Mouse (Mus musculus) heart, adult 9 months (tissue): Measurements from ENCODE around the gene Npdc1.
"Not testable (repeated sequence)": the region's sequence is repeated elsewhere in the genome, so short reads cannot be mapped to it uniquely, and the experiment has no call there.

Experiments
- DNase-seq, 2 experiments: peaks; one replicate each; pipeline ENCODE4 v3.0.0; 2022; ENCODE audit warnings: low spot score in 2 of 2

The Npdc1 gene

DNA sequence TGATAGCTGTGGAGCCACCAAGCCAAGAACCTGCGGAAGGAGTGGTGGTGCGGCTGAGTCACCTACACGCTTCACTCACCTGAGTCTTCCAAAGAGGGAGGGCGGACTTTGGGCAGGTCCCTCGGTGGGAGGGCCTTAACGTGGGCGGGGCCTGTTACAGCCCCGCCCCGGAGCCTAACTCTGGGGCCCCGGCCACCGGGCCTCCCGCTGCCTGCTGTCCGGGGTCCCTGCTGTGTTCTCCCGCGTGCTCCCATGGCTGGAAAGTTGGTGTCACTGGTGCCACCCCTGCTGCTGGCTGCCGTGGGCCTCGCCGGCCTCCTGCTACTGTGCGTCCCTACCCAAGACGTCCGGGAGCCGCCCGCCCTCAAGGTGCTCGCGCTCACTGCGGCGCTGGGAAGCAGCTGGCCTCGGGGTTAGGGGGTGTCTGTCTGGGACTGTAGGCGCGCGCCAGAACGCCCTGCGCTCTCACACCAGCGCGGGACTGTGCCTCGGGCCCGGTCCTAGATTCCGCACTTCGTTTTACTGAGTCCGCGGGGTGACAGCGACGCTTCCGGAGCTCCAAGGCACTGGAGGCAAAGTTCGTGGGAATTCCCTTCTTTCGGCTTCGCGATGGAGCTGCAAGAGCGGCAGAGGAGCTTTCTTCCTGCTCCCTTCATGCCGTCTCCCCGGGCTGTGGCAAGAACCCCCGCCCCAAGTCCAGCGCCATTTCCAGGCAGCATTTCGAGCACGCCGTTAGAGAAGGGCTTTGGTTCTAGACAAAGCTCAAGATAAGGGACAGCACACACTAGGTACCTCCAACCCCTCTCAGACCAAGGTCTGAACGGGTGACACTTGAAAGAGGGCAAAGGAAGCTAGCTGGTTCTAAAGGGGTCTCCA lies 3.2 kb upstream of the Npdc1 start, which contains the start of gene Entpd2:
Gene Entpd2, plus strand, starts transcription at position 154 of the 876 bp plus-strand sequence.
- peak; percentile 42 to 48 for DNase-seq

DNA sequence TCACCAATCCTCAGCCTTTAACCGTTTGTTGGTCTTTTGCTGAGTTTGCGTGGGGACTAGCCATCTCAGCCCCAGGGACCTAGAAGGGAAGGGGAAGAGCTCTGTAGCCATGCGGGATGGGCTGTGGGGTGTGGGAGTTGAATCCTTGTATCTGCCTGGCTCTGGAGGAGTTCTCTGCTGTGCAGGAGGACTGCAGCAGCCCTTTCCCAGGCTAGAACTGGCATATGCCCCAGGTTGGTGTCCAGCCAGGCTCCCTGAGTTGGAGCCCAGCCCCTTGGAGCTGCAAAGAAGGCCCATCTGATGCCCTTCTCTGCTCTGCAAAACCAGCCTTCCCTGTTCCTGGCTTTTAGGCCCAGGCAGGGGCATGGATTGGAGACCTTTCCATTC lies 2.6 kb upstream of the Npdc1 start:
- peak in 1 of 2 experiments; percentile 30 for DNase-seq

DNA sequence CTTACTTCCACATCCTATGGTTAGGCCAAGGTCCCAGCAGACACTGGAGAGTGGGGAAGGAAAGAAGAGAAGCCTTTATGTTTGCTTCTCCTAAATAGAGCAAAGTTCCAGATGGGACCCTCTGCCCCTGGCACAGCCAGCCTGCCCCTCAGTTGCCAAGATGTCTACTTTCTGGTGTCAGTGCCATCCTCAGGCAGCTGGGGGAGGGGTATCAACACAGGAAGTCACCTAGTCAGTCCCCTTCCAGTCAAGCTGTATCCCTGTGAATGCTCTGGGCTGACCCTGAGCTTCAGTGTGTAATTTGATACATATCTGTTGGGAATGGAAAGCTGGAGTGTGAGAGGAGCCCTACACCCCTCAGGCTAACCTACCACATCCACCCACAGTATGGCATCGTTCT lies 2.1 kb upstream of the Npdc1 start:
- no peak for DNase-seq

DNA sequence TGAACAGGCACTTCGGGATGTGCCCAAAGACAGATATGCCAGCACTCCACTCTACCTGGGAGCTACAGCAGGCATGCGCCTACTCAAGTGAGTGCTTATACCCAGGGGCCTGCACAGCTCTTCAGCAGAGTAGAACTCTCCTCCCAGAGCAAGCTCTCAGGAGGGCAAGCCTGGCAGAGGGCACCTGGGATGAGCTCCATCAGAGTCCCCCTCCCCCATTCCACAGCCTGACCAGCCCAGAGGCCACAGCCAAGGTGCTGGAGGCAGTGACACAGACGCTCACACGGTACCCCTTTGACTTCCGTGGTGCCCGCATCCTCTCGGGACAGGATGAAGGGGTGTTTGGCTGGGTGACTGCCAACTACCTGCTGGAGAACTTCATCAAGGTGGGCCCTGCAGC lies 1.1 kb upstream of the Npdc1 start:
- DNase-seq: no peak

DNA sequence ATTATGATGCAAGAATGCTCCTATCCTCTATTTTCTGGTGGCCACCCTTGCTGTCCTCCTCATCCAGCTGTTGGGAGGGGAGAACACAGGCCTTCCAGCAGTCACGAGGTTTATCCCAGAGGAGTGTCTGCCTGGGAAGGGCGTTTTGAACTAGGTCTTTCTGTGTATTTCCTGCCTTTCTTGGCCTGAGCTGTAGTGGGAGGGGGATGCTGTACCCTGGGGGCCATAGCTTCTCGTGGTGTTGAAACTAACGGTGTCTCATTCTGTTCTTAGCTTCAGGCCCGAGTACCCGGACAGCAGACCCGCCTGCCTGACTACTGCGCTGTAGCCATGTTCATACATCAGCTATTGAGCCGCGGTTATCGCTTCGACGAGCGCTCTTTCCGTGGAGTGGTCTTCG lies 1.1 kb downstream of the Npdc1 start:
- peak; percentile 76 to 77 for DNase-seq

DNA sequence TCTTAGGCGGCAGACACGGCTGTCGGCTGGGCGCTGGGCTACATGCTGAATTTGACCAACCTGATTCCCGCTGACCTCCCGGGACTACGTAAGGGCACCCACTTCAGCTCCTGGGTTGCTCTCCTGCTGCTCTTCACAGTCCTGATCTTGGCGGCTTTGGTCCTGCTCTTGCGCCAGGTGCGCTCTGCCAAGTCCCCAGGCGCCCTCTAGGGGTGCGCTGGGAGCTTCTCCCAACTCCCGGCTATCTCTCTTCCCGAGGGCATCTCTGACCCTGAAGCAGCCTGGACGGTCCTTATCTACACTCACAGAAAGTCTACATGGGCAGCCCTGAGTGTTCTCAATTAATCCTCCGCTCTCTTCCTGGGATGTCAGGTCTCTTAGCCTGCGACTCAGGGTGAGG lies 1.6 kb downstream of the Npdc1 start:
- peak; percentile 50 to 65 for DNase-seq

DNA sequence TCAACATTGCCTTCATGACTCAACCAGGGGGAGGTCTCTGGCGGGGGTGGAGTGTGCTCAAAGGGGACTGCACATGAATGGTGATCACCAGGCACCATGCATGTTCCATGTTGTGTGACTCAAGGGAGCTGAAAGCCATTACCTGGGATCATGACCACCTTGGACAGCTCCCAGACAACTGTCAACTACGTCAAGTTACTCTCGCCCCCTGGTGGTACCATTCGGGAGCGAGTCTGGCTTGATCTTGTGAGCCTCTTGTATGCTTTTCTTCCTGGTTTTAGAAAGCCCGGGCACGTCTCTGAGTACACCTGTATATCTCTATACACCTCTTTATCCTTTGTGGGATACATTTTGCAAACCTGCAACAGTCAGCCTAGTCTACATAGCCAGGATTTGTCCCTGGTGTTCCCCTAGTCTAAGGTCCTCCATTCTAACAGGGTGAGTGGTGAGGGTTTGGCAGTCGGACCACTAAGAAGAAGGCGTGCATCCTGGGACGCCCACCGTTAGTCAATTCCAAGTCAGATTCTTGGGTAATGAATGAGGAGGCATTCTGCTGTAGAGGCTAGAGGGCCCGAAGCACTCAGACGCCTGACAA lies 3.3 kb downstream of the Npdc1 start:
- DNase-seq: peak; percentile 39 to 56

DNA sequence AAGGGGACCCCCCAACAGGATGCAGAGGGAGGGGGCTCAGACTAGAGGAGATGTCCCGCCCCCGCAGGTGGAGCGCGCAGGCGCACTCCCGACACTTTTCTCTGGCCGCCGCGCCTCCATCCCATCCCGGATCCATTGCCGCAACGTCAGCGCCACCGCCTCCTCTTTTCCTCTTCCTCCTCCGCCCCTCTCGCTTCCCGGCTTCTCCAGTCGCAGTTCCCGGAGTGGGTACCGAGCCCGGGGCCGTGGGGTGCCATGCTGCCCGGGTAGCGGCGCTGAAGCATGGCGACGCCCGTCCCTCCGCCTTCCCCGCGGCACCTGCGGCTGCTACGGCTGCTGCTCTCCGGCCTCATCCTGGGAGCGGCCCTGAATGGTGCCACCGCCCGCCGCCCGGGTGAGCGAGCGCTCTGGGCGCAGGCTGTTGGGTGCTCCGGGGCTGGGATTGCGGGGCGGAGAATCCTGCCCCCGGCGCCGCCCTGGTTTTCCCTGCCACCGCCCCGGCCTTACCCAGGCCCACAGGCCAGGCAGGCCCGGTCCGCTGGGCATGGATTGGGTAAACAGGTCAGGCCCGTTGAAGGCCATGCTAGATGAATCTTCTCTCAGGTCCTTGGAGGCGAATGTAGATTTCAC lies 3.9 kb downstream of the Npdc1 start:
- peak; percentile 73 to 77 for DNase-seq

DNA sequence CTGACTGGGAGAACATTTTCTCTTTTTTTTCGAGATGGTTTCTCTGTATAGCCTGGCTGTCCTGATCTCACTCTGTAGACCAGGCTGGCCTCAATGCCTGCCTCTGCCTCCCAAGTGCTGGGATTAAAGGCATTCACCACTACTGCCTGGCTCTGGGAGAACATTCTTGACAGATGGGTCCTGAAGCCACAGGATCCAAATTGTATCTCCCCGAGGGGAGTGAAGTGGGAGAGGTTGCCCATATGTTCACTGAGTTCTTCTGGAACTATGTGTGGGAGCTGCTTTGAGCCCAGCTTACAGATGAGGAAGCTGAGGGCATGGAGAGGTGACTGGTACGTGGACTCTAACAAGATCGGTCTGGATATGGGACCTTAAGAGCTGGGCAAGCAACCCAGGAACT lies 4.8 kb downstream of the Npdc1 start:
- DNase-seq: no peak

DNA sequence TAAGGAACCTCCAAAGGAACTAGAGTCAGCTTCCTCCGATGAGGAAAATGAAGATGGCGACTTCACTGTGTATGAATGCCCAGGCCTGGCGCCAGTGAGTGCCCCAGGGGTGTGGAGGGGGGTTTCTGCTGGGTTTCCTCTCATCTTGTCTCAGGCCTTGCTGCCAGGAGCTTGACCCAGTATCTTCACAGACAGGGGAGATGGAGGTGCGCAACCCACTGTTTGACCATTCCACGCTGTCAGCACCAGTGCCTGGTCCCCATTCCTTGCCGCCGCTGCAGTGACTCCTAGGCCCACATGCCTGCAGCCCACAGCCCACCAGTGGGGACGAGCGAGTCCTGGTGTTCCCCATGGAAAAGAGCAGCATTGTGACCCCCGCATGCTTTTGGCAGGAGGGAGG lies 9.8 kb downstream of the Npdc1 start:
- no peak for DNase-seq

DNA sequence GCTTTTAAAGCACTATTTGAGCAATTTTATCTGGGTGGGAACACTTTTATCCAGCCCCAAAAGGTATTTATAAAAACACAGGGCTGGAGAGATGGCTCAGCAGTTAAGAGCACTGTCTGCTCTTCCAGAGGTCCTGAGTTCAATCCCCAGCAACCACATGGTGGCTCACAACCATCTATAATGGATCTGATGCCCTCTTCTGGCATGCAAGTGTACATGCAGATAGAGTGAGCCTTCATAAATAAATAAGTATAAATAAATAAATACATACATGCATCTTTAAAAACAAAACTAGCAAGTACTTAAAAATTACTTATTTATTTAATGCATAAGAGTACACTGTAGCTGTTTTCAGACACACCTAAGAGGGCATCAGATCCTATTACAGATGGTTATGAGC lies 14.3 kb downstream of the Npdc1 start:
- DNase-seq: not testable (repeated sequence)

DNA sequence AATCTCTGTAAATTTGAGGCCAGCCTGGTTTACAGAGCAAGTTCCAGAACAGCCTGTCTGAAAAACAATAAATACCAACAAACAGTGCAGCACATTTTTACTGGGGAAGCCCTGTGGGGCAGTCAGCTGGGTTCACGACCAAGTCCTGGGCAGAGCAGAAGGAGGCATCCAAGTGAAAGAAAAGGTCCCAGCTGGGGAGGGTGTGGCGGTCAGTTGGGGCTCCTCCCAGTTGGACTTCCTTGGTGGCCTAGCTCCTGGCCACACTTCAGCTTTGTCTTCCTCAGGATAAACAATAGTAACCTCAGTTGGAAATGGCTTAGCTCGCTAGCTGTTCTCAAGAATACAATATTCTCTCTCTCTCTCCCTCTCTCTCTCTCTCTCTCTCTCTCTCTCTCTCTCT lies 18.3 kb downstream of the Npdc1 start:
- peak in 1 of 2 experiments; percentile 31 for DNase-seq

DNA sequence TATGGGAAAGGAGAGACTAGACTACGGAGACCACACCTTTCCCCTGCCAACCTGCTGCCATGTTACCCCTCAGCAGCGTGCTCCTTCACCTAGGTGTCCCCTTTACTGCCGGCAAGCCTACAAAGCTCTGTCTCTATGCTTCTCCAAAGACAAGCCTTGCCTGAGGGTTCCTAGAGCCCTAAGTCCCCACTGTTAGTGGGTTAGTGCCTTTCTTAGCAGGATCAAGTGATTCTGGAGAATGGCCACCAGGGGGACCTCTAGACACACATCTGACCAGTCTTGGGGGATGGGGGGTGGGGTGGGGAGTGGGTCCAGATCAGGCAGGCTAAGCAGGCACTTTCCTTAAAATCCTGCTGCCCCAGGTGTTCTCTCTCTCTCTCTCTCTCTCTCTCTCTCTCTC lies 22.7 kb downstream of the Npdc1 start:
- no peak for DNase-seq

DNA sequence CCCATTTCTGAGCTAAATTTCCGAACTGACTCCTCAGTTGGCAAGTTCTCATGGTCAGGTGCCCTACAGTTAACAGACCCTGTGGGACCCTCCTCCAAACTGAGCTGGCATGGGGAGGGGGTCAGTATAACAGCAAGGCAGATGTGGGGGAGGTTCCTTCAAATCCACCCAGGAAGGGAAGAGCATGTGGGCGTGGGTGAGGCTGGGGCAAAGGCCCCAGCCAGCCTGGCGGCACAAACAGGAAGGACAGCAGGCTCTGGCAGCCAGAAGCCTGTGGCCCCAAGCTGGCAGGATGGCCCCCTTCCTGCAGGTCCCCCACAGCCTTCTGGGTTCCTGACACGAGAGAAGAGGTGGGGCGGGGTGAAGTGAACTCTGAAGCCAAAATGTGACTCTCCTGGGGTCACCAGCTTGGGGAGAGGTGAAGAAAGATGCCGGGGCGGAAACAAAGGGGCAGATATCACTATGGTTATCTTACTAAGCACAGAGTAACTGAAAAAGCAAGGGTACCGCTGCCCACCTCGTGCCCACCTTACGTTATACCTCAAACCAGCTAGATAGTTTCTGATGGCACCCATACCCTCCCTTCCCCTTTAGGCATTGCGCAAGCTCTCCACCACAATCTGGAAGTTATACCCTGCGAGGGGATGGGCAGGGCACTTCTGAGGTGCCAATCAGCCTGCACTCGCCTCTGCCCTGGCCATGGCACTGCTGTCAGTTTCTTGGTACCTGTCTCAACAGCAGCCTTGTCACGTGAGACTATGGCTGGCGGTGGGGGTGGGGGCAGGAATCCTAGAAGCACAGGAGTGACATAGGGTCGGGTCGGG lies 23.6 kb downstream of the Npdc1 start, which contains the start of gene Fut7:
Gene Fut7, plus strand, starts transcription at position 681 of the 824 bp plus-strand sequence.
- DNase-seq: peak in 1 of 2 experiments; percentile 27

DNA sequence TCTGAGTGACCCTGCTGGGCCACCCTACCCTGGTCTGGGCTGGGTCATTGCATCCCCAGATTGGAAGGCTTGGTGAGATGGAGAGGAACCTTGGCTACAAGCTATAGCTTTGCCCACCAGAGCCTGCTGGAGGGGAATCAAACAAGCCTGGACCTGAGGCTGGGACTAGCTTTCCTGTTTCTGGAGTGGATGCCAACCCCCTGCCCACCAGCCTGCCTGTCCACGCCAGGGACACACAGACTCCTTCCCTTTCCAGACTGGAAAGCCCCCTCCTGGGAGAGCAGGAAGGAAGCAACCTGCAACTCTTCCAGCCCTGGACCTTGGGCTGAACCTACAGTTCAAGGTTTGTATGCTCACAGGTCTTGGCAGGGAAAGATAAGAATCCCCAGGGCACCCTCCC lies 24.5 kb downstream of the Npdc1 start:
- DNase-seq: no peak

DNA sequence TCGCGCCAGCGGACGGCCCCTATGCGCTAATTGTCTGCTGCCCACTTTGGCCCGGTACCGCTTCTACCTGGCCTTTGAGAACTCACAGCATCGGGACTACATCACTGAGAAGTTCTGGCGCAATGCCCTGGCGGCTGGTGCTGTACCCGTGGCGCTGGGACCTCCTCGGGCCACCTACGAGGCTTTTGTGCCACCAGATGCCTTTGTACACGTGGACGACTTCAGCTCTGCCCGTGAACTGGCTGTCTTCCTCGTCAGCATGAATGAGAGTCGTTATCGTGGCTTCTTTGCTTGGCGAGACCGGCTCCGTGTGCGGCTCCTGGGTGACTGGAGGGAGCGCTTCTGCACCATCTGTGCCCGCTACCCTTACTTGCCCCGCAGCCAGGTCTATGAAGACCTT lies 26.3 kb downstream of the Npdc1 start:
- no peak for DNase-seq

DNA sequence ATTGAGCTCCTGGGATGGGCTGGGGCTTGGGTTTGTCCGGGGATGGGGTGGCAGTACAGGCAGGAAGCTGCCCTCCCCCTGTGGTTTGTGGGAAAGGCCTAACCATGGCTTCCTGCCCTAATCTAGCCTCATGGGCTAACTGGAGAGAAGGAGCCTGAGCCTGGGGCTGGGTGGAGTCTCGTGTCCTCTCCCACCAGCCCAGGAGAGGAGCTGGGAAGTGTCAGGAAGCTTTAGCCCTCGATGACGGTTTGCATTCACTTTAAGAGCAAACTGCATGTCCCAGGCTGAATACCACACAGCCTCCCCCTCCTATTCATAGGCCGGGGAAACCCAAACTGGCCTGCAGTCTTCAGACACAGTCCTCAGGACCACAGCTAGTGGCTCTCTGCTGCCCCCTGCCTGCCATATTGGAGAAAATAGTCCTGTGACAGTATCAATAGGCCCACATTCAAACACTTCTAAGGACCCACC lies 27.6 kb downstream of the Npdc1 start:
- DNase-seq: peak; percentile 29 to 69

DNA sequence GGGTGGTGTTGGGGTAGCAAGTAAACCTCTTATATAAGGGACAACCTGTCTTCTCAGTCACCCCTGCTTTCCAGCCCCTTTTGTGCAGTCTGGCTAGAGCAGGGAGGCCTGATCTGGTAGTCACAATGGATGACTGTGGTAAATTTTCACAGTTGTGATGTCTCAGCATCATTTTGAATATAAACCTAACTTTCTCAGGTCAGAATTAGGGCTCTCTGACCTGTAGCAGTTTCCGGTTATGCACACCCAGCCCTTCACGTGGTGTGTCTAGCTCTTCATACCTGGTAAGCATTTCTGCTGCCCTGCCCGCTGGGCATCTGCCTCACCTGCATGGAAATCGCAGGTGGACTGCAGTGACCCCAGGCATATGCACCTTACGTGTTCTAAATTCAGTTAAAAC lies 28.1 kb downstream of the Npdc1 start:
- DNase-seq: no peak

DNA sequence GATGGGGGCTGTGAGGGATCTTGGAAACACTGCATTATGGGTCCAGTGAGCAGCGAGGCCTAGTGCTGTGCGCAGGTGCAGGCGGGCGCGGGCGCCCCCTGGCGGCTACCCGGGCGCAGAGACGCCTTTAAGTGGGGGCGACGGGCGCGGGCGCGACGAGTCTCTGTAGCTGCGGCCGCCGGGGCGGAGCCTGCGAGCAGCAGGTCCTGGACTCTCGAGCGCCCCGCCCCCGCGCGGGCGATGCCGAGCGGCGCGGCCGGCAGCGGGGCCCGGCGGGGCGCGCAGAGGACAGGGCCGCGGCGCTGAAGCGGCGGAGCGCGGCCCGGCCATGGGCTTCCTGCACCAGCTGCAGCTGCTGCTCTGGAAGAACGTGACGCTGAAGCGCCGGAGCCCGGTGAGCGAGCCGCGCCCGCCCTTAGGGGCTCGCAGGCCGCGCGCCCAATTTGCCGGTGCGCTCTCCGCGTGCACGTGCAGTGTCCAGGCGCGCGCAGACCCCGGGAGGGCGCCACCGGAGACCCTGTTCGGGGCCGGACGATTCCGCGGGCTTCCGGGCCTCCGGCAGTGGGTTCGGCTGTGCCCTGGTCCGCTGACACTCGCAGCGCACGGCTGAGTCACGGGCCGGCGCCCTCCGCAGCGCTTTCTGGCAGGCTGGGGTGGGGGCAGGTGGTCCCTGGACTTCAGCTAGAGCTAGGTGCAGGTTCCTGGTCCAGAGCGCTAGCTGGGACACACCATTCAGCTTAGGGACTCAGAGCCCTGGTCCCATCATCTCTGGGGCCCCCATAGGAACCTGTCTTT lies 29.5 kb downstream of the Npdc1 start, which contains the start of gene Abca2:
Gene Abca2, plus strand, starts transcription at position 262 of the 795 bp plus-strand sequence.
- peak; percentile 89 to 93 for DNase-seq

DNA sequence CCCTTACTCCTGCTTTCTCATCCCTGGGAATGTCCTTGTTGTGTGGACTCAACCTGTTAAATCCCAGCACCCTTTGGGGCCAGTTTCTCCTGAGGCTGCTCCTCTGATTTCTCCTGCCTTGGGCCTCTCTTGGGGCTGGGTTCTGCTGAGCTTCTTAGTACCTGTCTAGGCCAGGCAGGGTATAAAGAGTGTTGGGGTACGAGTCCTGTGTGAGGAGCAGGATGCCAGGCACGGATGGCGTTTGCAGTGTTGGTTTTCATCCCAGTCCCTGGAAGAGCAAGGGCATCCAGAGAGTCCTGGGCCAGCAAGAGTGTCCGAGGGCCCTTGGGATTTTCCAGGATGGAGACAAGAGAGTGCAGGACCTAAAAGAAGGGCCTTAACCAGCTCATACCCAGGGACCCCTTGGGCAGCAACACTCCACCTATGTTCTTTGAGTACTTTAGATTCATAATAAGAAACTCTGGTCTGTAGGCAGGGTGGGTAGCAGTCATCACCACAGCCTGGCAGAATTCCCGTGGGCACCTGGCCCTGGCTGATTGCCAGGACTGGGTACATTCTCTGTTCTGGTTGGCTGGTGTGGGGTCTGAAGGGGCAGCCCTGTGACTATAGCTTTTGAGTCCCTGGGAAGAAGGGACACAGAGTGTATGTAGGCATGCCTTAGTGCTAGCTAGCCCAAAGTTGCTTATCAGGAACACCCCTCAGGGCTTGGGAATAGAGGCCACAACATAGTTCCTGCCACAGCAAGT lies 30.5 kb downstream of the Npdc1 start:
- DNase-seq: no peak
